Mouse (Mus musculus): ENCODE measurements around the gene Rbm47. TPM values are rescaled to one million over a fixed set of nuclear protein-coding genes. Genes with fewer than 3 reads are reported as not detected.
A peak's percentile ranks its signal among the peaks of the same experiment; 100 is the strongest.

The Rbm47 gene
- polyA plus RNA-seq, 1 experiment from 2014 or later = 1.5 TPM

GRCm38 (mm10) chr5:66153486-66153885 is 19.4 kb downstream of the Rbm47 start:
- Histone ChIP-seq H3K4me3 (no peak overlapping the region), H3K27ac (replicated peaks) (no peak overlapping the region), H3K9me3 (no peaks in the 10 kb centered on the region), H3K27me3 (peaks cover 53% of the 10 kb centered on the region), H3K4me1 (replicated peaks) (peaks cover 25% of the 10 kb centered on the region), H3K9ac (no peak overlapping the region), H3K4me2 (no peak overlapping the region), H3K36me3 (no peaks in the 10 kb centered on the region)
- ATAC-seq (ENCODE audit: low read depth) = no peak
- 16% methylated on average over 5 of the region's 5 CpGs for WGBS

GRCm38 (mm10) chr5:66151301-66152188 is 21.4 kb downstream of the Rbm47 start:
- 8% methylated on average over 37 of the region's 37 CpGs for WGBS
- peaks cover 21% of the 10 kb centered on the region for H3K4me1 ChIP-seq (replicated peaks)
- H3K9ac ChIP-seq = peak overlapping the region; percentile 46
- peak; percentile 65; the same call in 1 of the 2 replicates for ATAC-seq (ENCODE audit: low read depth)
- peak overlapping the region; percentile 71 for H3K4me2 ChIP-seq
- H3K27ac ChIP-seq (replicated peaks) = no peak overlapping the region
- no peaks in the 10 kb centered on the region for H3K36me3 ChIP-seq
- no peaks in the 10 kb centered on the region for H3K9me3 ChIP-seq
- H3K4me3 ChIP-seq = peak overlapping the region; percentile 39
- peaks cover 56% of the 10 kb centered on the region for H3K27me3 ChIP-seq

- H3K4me2 ChIP-seq = peak overlapping the region; percentile 71
- ATAC-seq (ENCODE audit: low read depth) = 0 out of 2 replicates have a peak, but pooled peaks have one; percentile 40
- no peak overlapping the region for H3K27ac ChIP-seq (replicated peaks)
- WGBS = under 1% methylated on average over 43 of the region's 43 CpGs
- H3K27me3 ChIP-seq = peaks cover 56% of the 10 kb centered on the region
- peaks cover 19% of the 10 kb centered on the region for H3K4me1 ChIP-seq (replicated peaks)
- H3K36me3 ChIP-seq = no peaks in the 10 kb centered on the region
- peak overlapping the region; percentile 46 for H3K9ac ChIP-seq
- H3K4me3 ChIP-seq = peak overlapping the region; percentile 39
- no peaks in the 10 kb centered on the region for H3K9me3 ChIP-seq
Measured at GRCm38 (mm10) chr5:66150706-66151300, 22.1 kb downstream of the Rbm47 start.

- Histone ChIP-seq H3K27ac (replicated peaks) (no peak overlapping the region), H3K36me3 (no peaks in the 10 kb centered on the region), H3K4me1 (replicated peaks) (peaks cover 19% of the 10 kb centered on the region), H3K9ac (no peak overlapping the region; the same call in 1 of the 2 replicates), H3K4me3 (peak overlapping the region; percentile 39), H3K9me3 (no peaks in the 10 kb centered on the region), H3K27me3 (peaks cover 56% of the 10 kb centered on the region), H3K4me2 (peak overlapping the region; percentile 71)
- no peak for ATAC-seq (ENCODE audit: low read depth)
- 2% methylated on average over 18 of the region's 18 CpGs for WGBS
Measured at GRCm38 (mm10) chr5:66150106-66150705, 22.7 kb downstream of the Rbm47 start.

- no peak overlapping the region for H3K4me3 ChIP-seq
Measured at GRCm38 (mm10) chr5:66149571-66149970, 23.3 kb downstream of the Rbm47 start.

GRCm38 (mm10) chr5:66149111-66149510 is 23.8 kb downstream of the Rbm47 start:
- H3K27ac ChIP-seq (replicated peaks) = no peak overlapping the region
- peaks cover 19% of the 10 kb centered on the region for H3K4me1 ChIP-seq (replicated peaks)
- H3K4me3 ChIP-seq = no peak overlapping the region
- H3K4me2 ChIP-seq = no peak overlapping the region
- H3K27me3 ChIP-seq = peaks cover 54% of the 10 kb centered on the region
- no peaks in the 10 kb centered on the region for H3K36me3 ChIP-seq
- 80% methylated on average over 2 of the region's 2 CpGs for WGBS
- no peaks in the 10 kb centered on the region for H3K9me3 ChIP-seq
- no peak for ATAC-seq (ENCODE audit: low read depth)
- H3K9ac ChIP-seq = no peak overlapping the region

More at GRCm38 (mm10) chr5:66149571-66149970, 23.3 kb downstream of the Rbm47 start:
- no peak for ATAC-seq (ENCODE audit: low read depth)
- Histone ChIP-seq H3K36me3 (no peaks in the 10 kb centered on the region), H3K4me2 (0 out of 2 replicates have a peak overlapping the region, but pooled peaks have one; percentile 71), H3K27ac (replicated peaks) (no peak overlapping the region), H3K4me1 (replicated peaks) (peaks cover 19% of the 10 kb centered on the region), H3K9me3 (no peaks in the 10 kb centered on the region), H3K27me3 (peaks cover 56% of the 10 kb centered on the region), H3K9ac (no peak overlapping the region)
- WGBS = 41% methylated on average over 3 of the region's 3 CpGs

- no peak overlapping the region for H3K4me2 ChIP-seq
- 97% methylated on average over 3 of the region's 3 CpGs for WGBS
- ATAC-seq (ENCODE audit: low read depth) = no peak
Measured at GRCm38 (mm10) chr5:66147313-66147712, 25.6 kb downstream of the Rbm47 start.

GRCm38 (mm10) chr5:66145583-66145982 is 27.3 kb downstream of the Rbm47 start:
- Histone ChIP-seq H3K4me3 (no peak overlapping the region), H3K36me3 (no peaks in the 10 kb centered on the region), H3K9ac (no peak overlapping the region), H3K27me3 (peaks cover 24% of the 10 kb centered on the region), H3K9me3 (no peaks in the 10 kb centered on the region), H3K4me2 (no peak overlapping the region), H3K27ac (replicated peaks) (no peak overlapping the region), H3K4me1 (replicated peaks) (peaks cover 8% of the 10 kb centered on the region)
- ATAC-seq (ENCODE audit: low read depth) = no peak
- 93% methylated on average over 5 of the region's 5 CpGs for WGBS

More at GRCm38 (mm10) chr5:66147313-66147712, 25.6 kb downstream of the Rbm47 start:
- peaks cover 19% of the 10 kb centered on the region for H3K4me1 ChIP-seq (replicated peaks)
- peaks cover 41% of the 10 kb centered on the region for H3K27me3 ChIP-seq
- no peak overlapping the region for H3K4me3 ChIP-seq
- H3K9me3 ChIP-seq = no peaks in the 10 kb centered on the region
- H3K36me3 ChIP-seq = no peaks in the 10 kb centered on the region
- no peak overlapping the region for H3K9ac ChIP-seq
- no peak overlapping the region for H3K27ac ChIP-seq (replicated peaks)

- no peak overlapping the region for H3K27ac ChIP-seq (replicated peaks)
- ATAC-seq (ENCODE audit: low read depth) = no peak
Measured at GRCm38 (mm10) chr5:66143093-66144032, 29.6 kb downstream of the Rbm47 start.

GRCm38 (mm10) chr5:66141474-66141873 is 31.4 kb downstream of the Rbm47 start:
- no peak for ATAC-seq (ENCODE audit: low read depth)
- H3K4me2 ChIP-seq = no peak overlapping the region
- H3K36me3 ChIP-seq = no peaks in the 10 kb centered on the region
- H3K4me3 ChIP-seq = no peak overlapping the region
- 93% methylated on average over 4 of the region's 4 CpGs for WGBS
- H3K9ac ChIP-seq = no peak overlapping the region
- H3K9me3 ChIP-seq = no peaks in the 10 kb centered on the region
- H3K27me3 ChIP-seq = 0 out of 2 replicates have a peak, but pooled peaks cover 6% of the 10 kb centered on the region
- no peaks in the 10 kb centered on the region for H3K4me1 ChIP-seq (replicated peaks)
- no peak overlapping the region for H3K27ac ChIP-seq (replicated peaks)

More at GRCm38 (mm10) chr5:66143093-66144032, 29.6 kb downstream of the Rbm47 start:
- Histone ChIP-seq H3K27me3 (peaks cover 8% of the 10 kb centered on the region), H3K9me3 (no peaks in the 10 kb centered on the region), H3K36me3 (no peaks in the 10 kb centered on the region), H3K4me1 (replicated peaks) (no peaks in the 10 kb centered on the region), H3K4me3 (no peak overlapping the region), H3K4me2 (no peak overlapping the region), H3K9ac (no peak overlapping the region)
- 81% methylated on average over 14 of the region's 14 CpGs for WGBS

- Histone ChIP-seq H3K4me1 (replicated peaks) (no peaks in the 10 kb centered on the region), H3K9ac (no peak overlapping the region), H3K9me3 (no peaks in the 10 kb centered on the region), H3K4me3 (no peak overlapping the region), H3K36me3 (no peaks in the 10 kb centered on the region), H3K4me2 (no peak overlapping the region), H3K27ac (replicated peaks) (no peak overlapping the region), H3K27me3 (0 out of 2 replicates have a peak, but pooled peaks cover 6% of the 10 kb centered on the region)
- 37% methylated on average over 6 of the region's 6 CpGs for WGBS
- no peak for ATAC-seq (ENCODE audit: low read depth)
Measured at GRCm38 (mm10) chr5:66139634-66140295, 33.2 kb downstream of the Rbm47 start.
